Mouse (Mus musculus) gonadal fat pad, adult 2 months (tissue): Measurements from ENCODE around the gene Ctdnep1. TPM values are rescaled to one million over a fixed set of nuclear protein-coding genes. Genes with fewer than 3 reads are reported as not detected.

ENCODE experiments used
- DNase-seq: peaks from one replicate; pipeline ENCODE4 v3.0.0-alpha.2; 2012; ENCODE audit warnings: low read depth
- polyA plus RNA-seq: library from polyadenylated mRNA; depleted of rRNA; stranded (reverse); fragments of >200 nt; gene quantifications from 2 replicates; pipeline ENCODE4 v1.2.3, GENCODE M21; 2012

The Ctdnep1 gene
- polyA plus RNA-seq, 1 experiment, result 94.3 TPM

GRCm38 (mm10) chr11:69983377-69983776 is 2.4 kb downstream of the Ctdnep1 start:
- no peak for DNase-seq

DNA sequence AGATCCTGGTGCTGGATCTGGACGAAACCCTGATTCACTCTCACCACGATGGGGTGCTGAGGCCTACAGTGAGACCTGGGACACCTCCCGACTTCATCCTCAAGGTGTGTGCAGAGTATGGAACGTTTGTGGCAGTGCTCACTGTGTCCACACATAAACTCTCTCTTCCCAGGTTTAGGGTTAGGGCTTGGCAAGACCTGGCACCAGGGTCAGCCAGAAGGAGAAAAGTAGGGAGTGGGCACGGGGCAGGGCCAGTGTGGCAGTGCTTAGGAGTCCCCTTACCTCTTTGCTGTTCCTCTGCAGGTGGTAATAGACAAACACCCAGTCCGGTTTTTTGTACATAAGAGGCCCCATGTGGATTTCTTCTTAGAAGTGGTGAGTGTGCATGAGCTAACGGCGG is 3.5 kb downstream of the Ctdnep1 start:
- DNase-seq, result no peak

DNA sequence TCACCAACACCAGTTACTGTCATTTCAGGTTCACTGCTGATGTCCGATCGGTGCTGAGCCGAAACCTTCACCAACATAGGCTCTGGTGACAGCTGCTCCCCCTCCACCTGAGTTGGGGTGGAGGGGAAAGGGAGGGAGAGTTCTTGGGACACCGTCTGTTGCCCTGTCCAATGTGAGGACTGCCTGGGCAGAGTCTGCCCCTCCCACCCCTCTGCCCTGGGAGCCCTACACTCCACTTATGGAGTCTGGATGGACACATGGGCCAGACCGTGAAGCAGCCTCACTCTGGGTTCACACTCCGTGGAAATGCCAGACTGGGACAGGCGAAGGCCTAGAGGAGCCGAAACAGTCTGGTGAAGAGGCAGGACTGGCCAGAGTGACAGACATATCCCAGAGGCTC is 9.0 kb downstream of the Ctdnep1 start:
- DNase-seq, result no peak

DNA sequence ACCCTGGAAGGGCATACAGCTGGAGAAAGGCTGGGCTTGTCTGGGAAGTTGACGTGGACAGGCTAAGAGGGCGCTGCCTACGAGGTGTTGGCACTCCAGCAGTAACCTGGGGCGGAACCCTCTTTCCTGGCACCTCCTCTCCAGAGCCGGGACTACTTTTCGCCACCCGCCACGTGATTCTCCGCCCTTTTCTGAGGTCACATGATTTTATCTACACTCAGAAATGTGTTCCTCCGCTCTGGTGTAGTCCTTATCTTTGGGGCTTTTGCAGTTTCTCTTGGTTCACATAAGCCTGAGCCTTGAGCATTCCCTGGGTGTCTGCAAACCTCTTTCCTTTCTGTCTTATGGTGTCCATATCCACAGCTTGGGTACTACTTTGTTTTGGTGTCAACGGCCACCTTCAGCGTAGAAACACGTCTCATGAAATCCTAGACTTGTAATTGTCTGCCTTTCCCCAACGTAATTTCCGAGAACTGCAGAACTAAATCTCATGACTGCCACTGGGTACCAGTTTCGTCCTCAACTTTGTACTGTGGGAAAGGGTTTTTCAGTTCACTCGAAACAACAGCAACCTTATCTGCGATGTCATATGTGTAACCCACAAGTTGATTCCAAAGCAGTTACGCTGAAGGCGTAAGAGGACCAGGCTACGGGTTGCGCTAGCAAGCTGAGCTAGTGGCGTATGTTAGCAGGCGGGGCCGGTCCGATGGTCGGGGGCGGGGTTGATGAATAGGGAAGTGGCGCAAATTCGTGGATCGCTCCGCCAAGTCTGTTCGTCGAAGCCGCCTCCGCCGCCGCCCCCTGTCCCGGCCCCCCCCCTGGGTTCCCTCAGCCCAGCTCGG is 10.1 kb downstream of the Ctdnep1 start, which contains the start of gene Gabarap:
Gene Gabarap, plus strand, starts transcription at position 294 of the 842 bp plus-strand sequence.
- peak; percentile 94 for DNase-seq

DNA sequence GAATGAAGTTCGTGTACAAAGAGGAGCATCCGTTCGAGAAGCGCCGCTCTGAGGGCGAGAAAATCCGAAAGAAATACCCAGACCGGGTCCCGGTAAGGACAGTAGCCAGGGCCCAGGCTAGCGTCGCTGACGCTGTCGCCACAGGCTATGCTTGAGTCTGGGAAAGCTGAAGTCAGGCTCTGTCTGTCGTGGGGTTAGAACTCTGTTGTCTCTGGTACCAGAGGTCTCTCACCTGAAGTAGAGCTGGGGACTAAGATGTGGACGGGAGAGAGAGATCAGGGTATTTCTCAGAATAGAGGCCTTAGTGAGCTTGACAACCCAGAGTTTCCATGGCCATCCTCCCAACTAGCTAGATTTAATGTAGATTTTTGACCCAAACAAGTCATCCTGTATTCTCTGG is 10.8 kb downstream of the Ctdnep1 start:
- DNase-seq, result no peak

- no peak for DNase-seq
Measured at GRCm38 (mm10) chr11:69992396-69992795, 11.4 kb downstream of the Ctdnep1 start.

GRCm38 (mm10) chr11:69992932-69993331 is 12.0 kb downstream of the Ctdnep1 start:
- no peak for DNase-seq

DNA sequence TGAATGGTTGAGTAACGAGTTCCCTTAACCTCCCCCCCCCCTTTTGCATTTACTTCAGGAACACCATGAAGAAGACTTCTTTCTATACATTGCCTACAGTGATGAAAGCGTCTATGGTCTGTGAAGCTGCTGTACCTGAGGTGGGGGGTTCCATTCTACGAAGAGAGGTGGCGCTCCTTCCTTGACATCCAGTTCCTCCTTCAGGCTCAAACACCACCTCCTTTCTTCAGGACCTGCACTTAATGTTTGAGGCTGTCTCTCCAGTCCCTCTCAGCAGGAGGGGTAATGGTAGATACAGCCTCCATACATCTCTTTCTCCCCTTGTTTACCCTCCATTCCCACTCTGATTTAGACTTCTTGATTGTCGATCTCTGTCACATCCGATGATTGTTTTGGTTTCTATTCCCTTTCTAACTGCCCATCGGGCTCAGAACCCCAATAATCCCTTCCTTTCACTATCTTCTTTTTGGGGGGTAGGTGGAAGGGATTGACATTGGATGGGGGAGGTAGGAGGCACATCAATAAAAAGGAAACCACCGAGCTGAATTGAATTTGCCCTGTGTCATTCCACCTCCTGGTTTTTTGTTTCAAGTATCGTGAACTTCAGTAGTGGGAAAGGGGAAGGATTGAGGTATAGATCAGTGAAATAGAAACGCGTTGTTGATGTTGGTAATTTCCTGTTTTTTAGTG is 13.6 kb downstream of the Ctdnep1 start:
- no peak for DNase-seq

DNA sequence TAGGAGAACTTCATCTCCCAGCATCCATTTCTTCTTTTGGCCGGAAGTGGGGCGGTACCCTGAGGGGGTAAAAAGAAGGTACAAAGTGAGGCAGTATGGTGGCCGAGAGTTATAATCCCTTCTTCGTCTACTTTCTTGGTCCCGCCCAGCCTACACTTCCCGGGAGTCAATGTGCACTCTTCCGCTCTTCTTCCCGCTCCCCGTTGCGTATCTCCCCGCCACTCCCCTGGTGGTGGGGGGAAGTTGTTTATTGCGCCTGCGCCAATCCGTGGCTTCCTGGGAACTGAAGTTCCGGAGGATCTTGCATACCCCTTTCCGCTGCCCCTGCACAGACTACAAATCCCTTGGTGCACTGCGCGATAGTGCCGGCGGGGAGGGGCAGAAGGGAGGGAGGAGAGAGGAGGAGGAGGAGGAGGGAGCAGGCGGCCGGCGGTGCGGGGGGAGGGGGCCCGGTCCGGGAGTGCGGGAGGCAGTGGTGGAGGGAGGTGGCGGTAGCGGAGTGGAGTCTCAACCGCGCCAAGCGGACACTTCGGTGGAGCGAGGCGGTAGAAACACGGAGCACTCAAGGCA is 14.5 kb downstream of the Ctdnep1 start, which contains the start of gene Phf23:
Gene Phf23, plus strand, starts transcription at position 387 of the 570 bp plus-strand sequence.
- peak; percentile 90 for DNase-seq

DNA sequence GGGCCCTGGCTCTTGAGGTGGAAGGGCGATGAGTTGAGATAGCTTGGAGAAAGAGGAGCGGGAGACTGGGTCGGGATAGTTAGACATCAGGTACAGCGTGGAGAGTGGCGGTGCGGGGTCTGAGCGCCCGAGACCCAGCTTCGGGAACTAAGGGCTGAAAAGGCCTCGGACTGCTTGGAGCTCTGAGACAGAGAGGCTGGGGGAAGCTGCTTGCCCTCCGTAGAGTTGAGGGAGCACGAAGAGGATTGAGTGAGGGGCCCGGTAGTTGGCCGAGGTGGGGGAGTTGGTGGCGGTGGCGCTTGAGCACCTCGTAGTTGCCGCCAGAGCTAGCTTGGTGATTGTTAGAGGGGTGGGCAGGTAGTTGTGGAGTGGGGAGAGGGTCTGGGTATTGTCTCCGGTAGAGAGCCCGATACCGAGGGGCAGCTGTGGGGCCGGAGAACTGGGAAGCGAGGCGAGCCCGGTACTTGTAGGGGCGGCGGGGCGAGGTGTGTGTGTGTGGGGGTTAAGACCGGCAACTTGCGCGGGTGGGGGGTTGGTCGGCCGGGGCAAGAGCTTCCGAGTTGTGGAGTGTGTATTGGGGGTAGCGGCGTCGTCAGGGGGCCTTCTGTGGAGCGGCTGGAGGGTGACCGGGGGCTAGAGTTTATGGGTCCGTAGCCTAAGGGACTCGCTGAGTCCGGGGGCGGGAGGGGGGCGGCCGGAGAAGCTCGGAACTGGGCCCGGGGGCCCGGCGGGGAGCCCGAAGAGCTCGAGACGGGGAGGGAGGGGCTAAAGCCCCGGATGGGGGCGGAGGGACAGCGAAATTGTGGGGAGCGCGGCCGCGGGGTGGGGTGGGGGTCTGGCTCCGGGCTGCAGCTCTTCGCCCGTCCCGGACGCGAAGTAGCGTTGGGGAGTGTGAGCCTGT is 15.5 kb downstream of the Ctdnep1 start:
- DNase-seq, result no peak

GRCm38 (mm10) chr11:69997070-69997509 is 16.1 kb downstream of the Ctdnep1 start:
- DNase-seq, result no peak

GRCm38 (mm10) chr11:69998567-69999491 is 17.9 kb downstream of the Ctdnep1 start:
- DNase-seq, result no peak

DNA sequence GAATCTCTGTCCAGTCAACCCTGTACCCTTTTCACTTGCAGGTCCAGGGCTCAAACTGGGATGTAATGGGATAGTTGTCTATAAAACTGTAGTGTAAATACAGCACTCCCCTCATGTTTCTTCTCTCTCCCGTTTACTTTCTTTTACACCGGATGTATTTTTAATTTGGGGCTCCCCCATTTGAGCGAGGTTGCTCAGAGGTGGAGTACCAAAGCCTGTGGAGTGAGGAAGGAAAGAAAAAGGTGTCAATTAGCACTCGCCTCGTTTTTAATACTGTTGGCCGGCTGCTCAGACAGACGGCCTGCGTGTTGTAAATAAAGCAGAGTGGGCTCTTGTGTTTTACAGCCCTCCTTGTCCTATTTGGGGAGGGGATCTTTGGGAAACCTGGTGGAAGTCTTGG is 18.7 kb downstream of the Ctdnep1 start:
- no peak for DNase-seq

- no peak for DNase-seq
Measured at GRCm38 (mm10) chr11:70000396-70000898, 19.5 kb downstream of the Ctdnep1 start, which contains the start of gene Dvl2. Gene Dvl2, plus strand, starts transcription at chr11:70000595.

DNA sequence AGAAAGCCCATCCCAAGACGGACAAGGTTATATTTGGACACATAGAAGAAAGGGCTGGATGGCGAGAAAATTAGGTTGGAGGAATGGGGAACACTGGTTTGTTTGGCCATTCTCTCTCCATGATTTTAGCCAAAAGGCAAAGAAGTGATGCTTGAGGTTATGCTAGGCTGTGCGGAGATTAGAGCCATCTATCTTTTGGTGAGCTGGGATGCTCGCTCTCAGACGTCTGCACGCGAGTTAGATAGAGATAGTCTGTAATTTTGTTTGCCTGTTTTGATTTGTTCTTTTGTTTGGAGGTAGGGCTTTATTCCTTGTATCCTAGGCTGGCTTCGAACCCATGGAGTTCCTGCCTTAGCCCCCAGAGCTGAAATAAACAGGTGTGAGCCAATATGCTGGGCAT is 20.2 kb downstream of the Ctdnep1 start:
- DNase-seq, result no peak

DNA sequence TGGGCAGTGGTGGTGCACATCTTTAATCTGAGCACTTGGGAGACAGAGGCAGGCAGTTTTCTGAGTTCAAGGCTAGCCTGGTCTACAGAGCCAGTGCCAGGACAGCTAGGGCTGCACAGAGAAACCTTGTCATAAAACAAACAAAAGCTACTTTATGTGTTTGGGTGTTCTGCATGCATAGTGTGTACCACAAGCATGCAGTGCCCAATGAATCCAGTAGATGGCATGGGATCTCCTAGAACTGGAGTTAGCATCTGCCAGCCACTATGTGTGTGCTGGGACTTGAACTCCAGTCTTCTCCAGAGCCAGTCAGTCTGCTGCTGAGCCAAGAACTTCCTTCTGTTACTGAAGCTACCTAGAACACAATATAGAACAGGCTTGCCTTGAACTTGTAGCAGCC is 20.9 kb downstream of the Ctdnep1 start:
- no peak for DNase-seq

DNA sequence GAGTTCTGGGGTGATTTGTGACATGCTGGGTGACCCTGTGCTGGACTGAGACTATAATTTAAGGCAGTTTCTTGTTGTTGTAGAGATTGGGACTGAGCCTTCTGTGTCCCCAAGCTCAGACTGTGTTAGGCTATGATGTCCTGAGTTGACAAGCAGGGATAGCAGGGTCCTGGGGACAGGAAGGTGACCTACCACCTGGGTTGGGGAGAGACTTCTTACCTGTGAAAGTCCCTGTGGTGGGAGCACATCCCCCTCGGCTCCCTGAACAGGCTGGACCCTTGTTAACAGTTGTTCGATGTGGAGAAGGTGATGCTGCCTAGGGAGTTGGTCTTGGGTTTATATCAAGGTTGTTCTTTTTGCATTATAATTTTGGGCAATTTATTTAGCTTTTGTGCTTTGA is 21.5 kb downstream of the Ctdnep1 start:
- no peak for DNase-seq

- DNase-seq, result no peak
Measured at GRCm38 (mm10) chr11:70005521-70005920, 24.6 kb downstream of the Ctdnep1 start.

GRCm38 (mm10) chr11:70010033-70010432 is 29.1 kb downstream of the Ctdnep1 start:
- no peak for DNase-seq

DNA sequence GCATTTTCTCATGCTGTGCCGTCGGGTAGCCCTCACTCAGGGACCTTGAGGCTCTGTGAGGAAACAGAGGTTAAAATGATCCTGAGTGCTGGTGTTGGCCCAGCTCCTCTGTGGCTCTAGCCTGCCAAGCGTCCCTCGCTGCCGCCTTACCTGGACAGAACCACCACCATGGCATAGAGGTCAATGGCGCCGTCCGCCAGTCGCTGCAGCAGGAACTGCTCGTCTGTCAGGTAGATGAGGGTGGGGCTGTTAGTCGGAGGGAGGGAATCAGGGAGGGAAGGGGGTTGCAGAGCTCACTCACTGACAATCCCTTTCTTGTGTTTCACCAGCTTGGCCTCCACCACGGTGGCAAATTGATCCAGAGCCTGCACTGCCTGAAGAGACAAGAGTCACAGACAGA is 29.6 kb downstream of the Ctdnep1 start:
- no peak for DNase-seq
